Mouse (Mus musculus): Measurements from ENCODE around the gene Stn1.

Gene Stn1

GRCm38 (mm10) chr19:47471808-47472207 lies 65.5 kb downstream of the Stn1 start:
- DNase-seq (ENCODE audit: low spot score in 2 of 2) = no peak

GRCm38 (mm10) chr19:47468750-47469149 lies 68.6 kb downstream of the Stn1 start:
- DNase-seq (ENCODE audit: low spot score in 2 of 2) = no peak

- DNase-seq (ENCODE audit: low spot score in 2 of 2) = no peak
Observed at GRCm38 (mm10) chr19:47466775-47467174, 70.5 kb downstream of the Stn1 start.

GRCm38 (mm10) chr19:47465467-47465866 lies 71.8 kb downstream of the Stn1 start:
- DNase-seq (ENCODE audit: low spot score in 2 of 2) = peak; percentile 46 to 53

- DNase-seq (ENCODE audit: low spot score in 2 of 2) = peak; percentile 53 to 57
Observed at GRCm38 (mm10) chr19:47464304-47465241, 72.7 kb downstream of the Stn1 start, which contains the start of gene Sh3pxd2a. Sh3pxd2a (minus strand) TSS chr19:47464401.

GRCm38 (mm10) chr19:47463636-47464303 lies 73.5 kb downstream of the Stn1 start:
- peak; percentile 88 to 89 for DNase-seq (ENCODE audit: low spot score in 2 of 2)

- DNase-seq (ENCODE audit: low spot score in 2 of 2) = peak in 1 of 2 experiments; percentile 59
Observed at GRCm38 (mm10) chr19:47463206-47463605, 74.1 kb downstream of the Stn1 start.

GRCm38 (mm10) chr19:47462725-47463124 lies 74.6 kb downstream of the Stn1 start:
- DNase-seq (ENCODE audit: low spot score in 2 of 2) = no peak

- DNase-seq (ENCODE audit: low spot score in 2 of 2) = no peak
Observed at GRCm38 (mm10) chr19:47461838-47462237, 75.5 kb downstream of the Stn1 start.

GRCm38 (mm10) chr19:47461386-47461785 lies 75.9 kb downstream of the Stn1 start:
- no peak for DNase-seq (ENCODE audit: low spot score in 2 of 2)

GRCm38 (mm10) chr19:47460120-47460960 lies 77.0 kb downstream of the Stn1 start:
- no peak for DNase-seq (ENCODE audit: low spot score in 2 of 2)

- no peak for DNase-seq (ENCODE audit: low spot score in 2 of 2)
Observed at GRCm38 (mm10) chr19:47459214-47459613, 78.1 kb downstream of the Stn1 start.

- no peak for DNase-seq (ENCODE audit: low spot score in 2 of 2)
Observed at GRCm38 (mm10) chr19:47458504-47459161, 78.7 kb downstream of the Stn1 start.

- no peak for DNase-seq (ENCODE audit: low spot score in 2 of 2)
Observed at GRCm38 (mm10) chr19:47457711-47458503, 79.4 kb downstream of the Stn1 start.

GRCm38 (mm10) chr19:47456021-47456420 lies 81.3 kb downstream of the Stn1 start:
- no peak for DNase-seq (ENCODE audit: low spot score in 2 of 2)

- DNase-seq (ENCODE audit: low spot score in 2 of 2) = peak; percentile 65 to 66
Observed at GRCm38 (mm10) chr19:47455001-47455755, 82.1 kb downstream of the Stn1 start.

- no peak for DNase-seq (ENCODE audit: low spot score in 2 of 2)
Observed at GRCm38 (mm10) chr19:47454167-47455000, 82.9 kb downstream of the Stn1 start.

- no peak for DNase-seq (ENCODE audit: low spot score in 2 of 2)
Observed at GRCm38 (mm10) chr19:47453352-47453751, 84.0 kb downstream of the Stn1 start.

GRCm38 (mm10) chr19:47452682-47453081 lies 84.6 kb downstream of the Stn1 start:
- no peak for DNase-seq (ENCODE audit: low spot score in 2 of 2)
